In the genomic region with DNA sequence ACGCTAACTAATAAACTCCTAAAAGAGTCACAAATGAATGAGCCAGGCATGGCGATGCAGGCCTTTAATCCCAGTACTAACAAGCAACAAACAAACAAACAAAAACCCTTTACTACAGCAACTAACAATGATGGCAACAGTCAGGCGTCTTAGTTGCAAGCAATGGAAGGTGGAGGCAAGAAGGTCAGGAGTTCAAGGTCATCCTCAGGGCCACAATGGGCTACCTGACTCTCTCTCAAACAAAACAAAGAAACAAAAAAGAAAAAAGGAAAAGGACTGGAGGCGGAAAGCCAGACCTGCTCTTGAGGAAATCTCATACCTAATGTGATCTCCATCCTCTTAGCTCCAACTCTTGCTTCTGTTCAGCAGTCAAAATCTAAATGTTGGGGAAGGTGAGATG, we compare ENCODE assay signal across 20 mouse cellular contexts. TPM values are rescaled to one million over a fixed set of nuclear protein-coding genes. Genes with fewer than 3 reads are reported as not detected.
"Had no signal": no experiment of that assay in that cellular context is flagged by ENCODE, and none has a peak within 500 bp of the region (broad histone marks: within the 10 kb centered on the region; RNA-seq: fewer than 3 reads in every experiment).

No protein-coding gene starts in this region.

- H3K4me2 ChIP-seq: lung, embryonic 15.5 days; midbrain, embryonic 11.5 days; midbrain, embryonic 13.5 days; midbrain, embryonic 15.5 days; neural tube, embryonic 13.5 days; neural tube, embryonic 15.5 days had no signal

- DNase-seq: liver, postnatal 0 days; lung, adult 2 months; lung, postnatal 10 days; lung, postnatal 4 days; retina, postnatal 1 day; right cerebral cortex, adult 18-20 months; right cerebral cortex, postnatal 25 days; right cerebral cortex, postnatal 4 days; spleen, adult 18-20 months; thymus, adult 2 months; thymus, postnatal 25 days; thymus, postnatal 4 days had no signal

- H3K36me3 ChIP-seq: lung, embryonic 15.5 days; midbrain, embryonic 13.5 days; midbrain, embryonic 15.5 days; neural tube, embryonic 13.5 days; neural tube, embryonic 15.5 days had no signal

- H3K4me3 ChIP-seq: lung, embryonic 15.5 days; midbrain, embryonic 13.5 days; midbrain, embryonic 15.5 days; myocyte; neural tube, embryonic 13.5 days; neural tube, embryonic 15.5 days had no signal

- H3K9me3 ChIP-seq: lung, embryonic 15.5 days; midbrain, embryonic 13.5 days; midbrain, embryonic 15.5 days; neural tube, embryonic 13.5 days; neural tube, embryonic 15.5 days had no signal

- H3K27me3 ChIP-seq: lung, embryonic 15.5 days; midbrain, embryonic 13.5 days; midbrain, embryonic 15.5 days; neural tube, embryonic 13.5 days; neural tube, embryonic 15.5 days had no signal

- ATAC-seq: liver, postnatal 0 days; midbrain, embryonic 13.5 days; midbrain, embryonic 15.5 days had no signal

- H3K27ac ChIP-seq: lung, embryonic 15.5 days; midbrain, embryonic 13.5 days; midbrain, embryonic 15.5 days; neural tube, embryonic 13.5 days; neural tube, embryonic 15.5 days had no signal

- H3K9ac ChIP-seq: liver, postnatal 0 days; lung, embryonic 15.5 days; midbrain, embryonic 13.5 days; midbrain, embryonic 15.5 days; neural tube, embryonic 13.5 days; neural tube, embryonic 15.5 days had no signal

RNA-seq across cellular contexts. Expression of gene Lrp4, which starts 52.2 kb away (rescaled TPM):
- total RNA-seq: megakaryocyte-erythroid progenitor cell, adult 5-6 weeks had no signal
